Mouse (Mus musculus) midbrain, embryonic 13.5 days (tissue): ENCODE data around the gene Grid1. TPM values are rescaled to one million over a fixed set of nuclear protein-coding genes. Genes with fewer than 3 reads are reported as not detected.

Experiments
- ATAC-seq: fragments of 200-750 bp; cut with Nextera tagmentation; 2 replicates; pipeline ENCODE4 v1.8.0; 2017; ENCODE audit warnings: mild to moderate bottlenecking, moderate TSS enrichment, moderate library complexity
- H3K27ac ChIP-seq: fragments of 300-500 bp; sonication (generic); 2 replicates; pipeline ENCODE4 v1.5.1; 2015; ENCODE audit warnings: inconsistent platforms, mild to moderate bottlenecking, moderate library complexity
- H3K27me3 ChIP-seq: fragments of 300-500 bp; sonication (generic); 2 replicates; pipeline ENCODE4 v1.6.1; 2015; ENCODE audit warnings: mild to moderate bottlenecking, inconsistent platforms
- H3K36me3 ChIP-seq: fragments of 300-500 bp; sonication (generic); 2 replicates; pipeline ENCODE4 v1.6.1; 2015; ENCODE audit warnings: mild to moderate bottlenecking, inconsistent platforms
- H3K4me1 ChIP-seq: fragments of 300-500 bp; sonication (generic); replicated peaks from 2 replicates; pipeline ENCODE4 v1.6.1; 2015; ENCODE audit warnings: inconsistent platforms
- H3K4me2 ChIP-seq: fragments of 300-500 bp; sonication (generic); replicated peaks from 2 replicates; pipeline ENCODE4 v1.6.1; 2015; ENCODE audit warnings: moderate library complexity, mild to moderate bottlenecking, inconsistent platforms
- H3K4me3 ChIP-seq: fragments of 300-500 bp; sonication (generic); replicated peaks from 2 replicates; pipeline ENCODE4 v1.5.1; 2015; ENCODE audit warnings: mild to moderate bottlenecking, inconsistent platforms
- H3K9ac ChIP-seq: fragments of 300-500 bp; sonication (generic); replicated peaks from 2 replicates; pipeline ENCODE4 v1.6.1; 2015; ENCODE audit warnings: mild to moderate bottlenecking, inconsistent platforms
- H3K9me3 ChIP-seq: fragments of 300-500 bp; sonication (generic); 2 replicates; pipeline ENCODE4 v1.6.1; 2016; ENCODE audit warnings: mild to moderate bottlenecking, inconsistent platforms
- WGBS: fragments of 180-500 bp; shearing (Covaris S2); methylation state at CpG from one replicate; pipeline ENCODE4 v1.1.7; 2015; 5-methylcytosine and 5-hydroxymethylcytosine counted together
- polyA plus RNA-seq: library from polyadenylated mRNA; unstranded; fragments of >200 nt; fragmentation: Nextera tagmentation; extraction: Ambion mirVana; gene quantifications from 2 replicates; pipeline ENCODE4 v1.2.1, GENCODE M21; 2015

The Grid1 gene
- 2.5 and 2.7 TPM in 2 replicates for polyA plus RNA-seq

DNA sequence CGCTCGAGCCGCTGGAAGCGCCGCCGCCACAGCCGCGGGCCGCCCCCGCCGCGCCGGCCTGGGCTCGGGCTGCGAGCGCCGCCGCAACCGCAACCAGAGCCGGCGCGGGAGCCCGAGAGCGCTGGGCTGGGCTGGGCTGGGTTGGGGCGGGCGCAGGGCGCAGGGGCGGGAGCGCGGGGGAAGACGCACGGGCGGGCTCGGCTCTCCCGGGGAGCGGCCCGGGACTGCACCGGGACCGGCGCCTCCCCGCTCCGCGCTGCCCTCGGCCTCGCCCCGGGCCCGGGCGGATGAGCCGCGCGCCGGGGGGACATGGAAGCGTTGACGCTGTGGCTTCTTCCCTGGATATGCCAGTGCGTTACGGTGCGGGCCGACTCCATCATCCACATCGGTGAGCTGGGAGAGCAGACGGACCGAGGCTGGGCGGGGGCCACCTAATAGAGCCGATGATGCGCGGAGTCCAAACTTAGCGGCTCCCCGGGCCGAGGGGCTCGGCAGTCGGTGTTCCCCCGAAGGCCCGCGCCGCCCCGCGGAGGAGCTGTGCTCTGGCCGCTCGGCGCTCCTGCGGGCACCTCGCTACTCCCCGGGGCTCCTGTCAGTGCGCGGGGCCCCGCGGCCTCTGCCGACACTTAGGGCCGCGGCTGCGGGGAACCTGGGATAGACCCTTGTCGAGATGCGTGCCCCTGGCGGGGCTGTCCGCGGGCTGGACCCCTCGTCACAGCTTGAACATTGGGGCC lies at the start of gene Grid1:
Gene Grid1, plus strand, starts transcription at position 190 of the 734 bp plus-strand sequence.
- Histone ChIP-seq H3K4me1 (peaks cover 39% of the 10 kb centered on the region), H3K36me3 (no peaks in the 10 kb centered on the region), H3K27me3 (peaks cover 71% of the 10 kb centered on the region), H3K27ac (peak within 1 kb of the TSS; percentile 84), H3K9ac (peak within 1 kb of the TSS; percentile 80), H3K4me2 (peak within 1 kb of the TSS; percentile 91), H3K9me3 (no peaks in the 10 kb centered on the region), H3K4me3 (peak within 1 kb of the TSS; percentile 73)
- under 1% methylated on average over 67 of the region's 96 CpGs for WGBS
- peak; percentile 74 for ATAC-seq

- H3K4me2 ChIP-seq: no peak overlapping the region
- peaks cover 13% of the 10 kb centered on the region; the same call in 1 of the 2 replicates for H3K27me3 ChIP-seq
- 92% methylated on average over 6 of the region's 6 CpGs for WGBS
- no peak overlapping the region for H3K27ac ChIP-seq
- H3K9me3 ChIP-seq: no peaks in the 10 kb centered on the region
- ATAC-seq: no peak
- peaks cover 14% of the 10 kb centered on the region for H3K4me1 ChIP-seq
- no peak overlapping the region for H3K4me3 ChIP-seq
- no peak overlapping the region for H3K9ac ChIP-seq
- H3K36me3 ChIP-seq: no peaks in the 10 kb centered on the region
Observed at GRCm38 (mm10) chr14:34770467-34770866, 49.4 kb upstream of the Grid1 start.

DNA sequence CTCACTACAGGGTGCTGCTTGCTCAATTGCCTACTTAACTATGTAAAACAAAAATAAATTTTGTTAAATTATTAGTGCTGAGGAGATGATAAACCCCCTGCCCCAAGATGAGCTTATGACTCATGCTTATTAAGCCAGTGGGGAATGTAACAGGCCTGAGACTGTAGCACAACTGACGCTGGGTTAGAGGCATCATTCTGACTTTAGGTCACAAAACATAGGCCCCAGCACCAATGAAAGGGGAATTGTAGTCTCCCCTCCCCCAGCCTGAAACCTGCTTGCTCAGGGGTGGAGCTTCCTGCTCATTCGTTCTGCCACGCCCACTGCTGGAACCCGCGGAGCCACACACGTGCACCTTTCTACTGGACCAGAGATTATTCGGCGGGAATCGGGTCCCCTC lies 48.3 kb upstream of the Grid1 start:
- no peak for ATAC-seq
- Histone ChIP-seq H3K27ac (no peak overlapping the region), H3K9ac (no peak overlapping the region), H3K4me1 (peaks cover 14% of the 10 kb centered on the region), H3K36me3 (no peaks in the 10 kb centered on the region), H3K9me3 (no peaks in the 10 kb centered on the region), H3K27me3 (peaks cover 13% of the 10 kb centered on the region; the same call in 1 of the 2 replicates), H3K4me2 (no peak overlapping the region), H3K4me3 (no peak overlapping the region)
- 27% methylated on average over 9 of the region's 9 CpGs for WGBS

GRCm38 (mm10) chr14:34772132-34772531 lies 47.8 kb upstream of the Grid1 start:
- no peaks in the 10 kb centered on the region for H3K9me3 ChIP-seq
- 54% methylated on average over 7 of the region's 7 CpGs for WGBS
- ATAC-seq: no peak

GRCm38 (mm10) chr14:34773681-34774080 lies 46.2 kb upstream of the Grid1 start:
- H3K27ac ChIP-seq: no peak overlapping the region
- ATAC-seq: no peak
- no peak overlapping the region for H3K4me2 ChIP-seq
- no peaks in the 10 kb centered on the region for H3K9me3 ChIP-seq
- 86% methylated on average over 3 of the region's 3 CpGs for WGBS
- H3K4me3 ChIP-seq: no peak overlapping the region
- peaks cover 11% of the 10 kb centered on the region for H3K4me1 ChIP-seq
- peaks cover 19% of the 10 kb centered on the region for H3K27me3 ChIP-seq
- no peak overlapping the region for H3K9ac ChIP-seq
- no peaks in the 10 kb centered on the region for H3K36me3 ChIP-seq

More at GRCm38 (mm10) chr14:34772132-34772531, 47.8 kb upstream of the Grid1 start:
- no peaks in the 10 kb centered on the region for H3K36me3 ChIP-seq
- no peak overlapping the region for H3K4me3 ChIP-seq
- no peak overlapping the region for H3K9ac ChIP-seq
- no peak overlapping the region for H3K4me2 ChIP-seq
- no peak overlapping the region for H3K27ac ChIP-seq
- H3K27me3 ChIP-seq: peaks cover 13% of the 10 kb centered on the region; the same call in 1 of the 2 replicates
- H3K4me1 ChIP-seq: peaks cover 14% of the 10 kb centered on the region

- H3K27ac ChIP-seq: no peak overlapping the region
- WGBS: 82% methylated on average over 6 of the region's 6 CpGs
- no peak overlapping the region for H3K4me2 ChIP-seq
- no peaks in the 10 kb centered on the region for H3K36me3 ChIP-seq
- no peak overlapping the region for H3K9ac ChIP-seq
- H3K27me3 ChIP-seq: peaks cover 19% of the 10 kb centered on the region
- H3K4me3 ChIP-seq: no peak overlapping the region
- peaks cover 6% of the 10 kb centered on the region for H3K4me1 ChIP-seq
- no peak for ATAC-seq
- no peaks in the 10 kb centered on the region for H3K9me3 ChIP-seq
Observed at GRCm38 (mm10) chr14:34774231-34774630, 45.7 kb upstream of the Grid1 start.

- H3K4me3 ChIP-seq: no peak overlapping the region
- ATAC-seq: no peak
- H3K4me2 ChIP-seq: no peak overlapping the region
- H3K4me1 ChIP-seq: no peaks in the 10 kb centered on the region
- peaks cover 6% of the 10 kb centered on the region for H3K27me3 ChIP-seq
- no peaks in the 10 kb centered on the region for H3K36me3 ChIP-seq
- H3K9me3 ChIP-seq: no peaks in the 10 kb centered on the region
- H3K9ac ChIP-seq: no peak overlapping the region
- whole genome bisulfite sequencing: 86% methylated on average over 12 of the region's 12 CpGs
- no peak overlapping the region for H3K27ac ChIP-seq
Observed at GRCm38 (mm10) chr14:34776719-34777385, 43.1 kb upstream of the Grid1 start.

DNA sequence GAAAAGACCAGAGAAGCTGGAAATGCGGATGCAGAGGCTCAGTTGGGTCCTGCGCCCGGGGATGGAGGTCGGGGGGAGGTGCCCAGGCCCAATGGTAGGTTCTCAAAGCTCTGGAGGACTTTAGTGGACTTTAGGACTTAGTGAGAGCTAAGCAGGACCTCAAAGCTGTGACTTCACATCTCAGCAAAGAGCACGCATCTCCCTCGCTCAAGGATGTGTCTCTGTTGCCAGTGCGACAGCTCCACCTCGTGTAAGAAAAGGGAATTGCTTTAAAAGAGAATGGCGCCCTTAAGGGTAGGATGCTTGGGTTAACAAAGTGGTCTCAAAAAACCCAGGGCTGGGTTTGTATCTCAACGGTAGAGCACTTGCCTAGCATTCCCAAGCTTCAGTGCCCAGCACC lies 42.1 kb upstream of the Grid1 start:
- Histone ChIP-seq H3K27me3 (peaks cover 6% of the 10 kb centered on the region), H3K9me3 (no peaks in the 10 kb centered on the region), H3K9ac (no peak overlapping the region), H3K36me3 (no peaks in the 10 kb centered on the region), H3K27ac (no peak overlapping the region), H3K4me3 (no peak overlapping the region), H3K4me2 (no peak overlapping the region), H3K4me1 (no peaks in the 10 kb centered on the region)
- peak; percentile 68 for ATAC-seq
- 15% methylated on average over 10 of the region's 10 CpGs for WGBS

DNA sequence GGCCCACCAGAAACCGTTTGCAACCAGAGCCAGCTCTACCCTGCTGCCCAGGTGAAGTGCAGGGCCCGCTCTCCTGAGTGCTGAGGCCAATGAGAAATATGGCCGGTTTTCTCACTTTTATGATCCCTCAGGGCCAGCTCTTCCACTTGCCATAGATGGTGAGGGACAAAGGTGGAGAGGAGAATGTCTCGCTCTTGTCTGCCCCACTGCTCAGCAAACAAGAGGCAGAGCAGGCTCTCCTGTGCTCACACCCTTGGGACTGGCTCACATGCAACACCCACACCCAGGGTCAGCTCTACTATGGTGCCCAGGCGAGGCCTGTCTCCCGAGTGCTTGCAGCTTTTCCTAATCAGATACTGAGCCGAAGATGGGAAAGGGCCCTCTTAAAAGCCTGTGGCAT lies 41.1 kb upstream of the Grid1 start:
- Histone ChIP-seq H3K9me3 (no peaks in the 10 kb centered on the region), H3K27me3 (peaks cover 6% of the 10 kb centered on the region), H3K4me3 (no peak overlapping the region), H3K36me3 (no peaks in the 10 kb centered on the region), H3K27ac (no peak overlapping the region), H3K4me1 (no peaks in the 10 kb centered on the region), H3K4me2 (no peak overlapping the region), H3K9ac (no peak overlapping the region)
- 84% methylated on average over 7 of the region's 7 CpGs for WGBS
- ATAC-seq: no peak

- WGBS: 81% methylated on average over 1 of the region's 1 CpGs
- Histone ChIP-seq H3K27ac (no peak overlapping the region), H3K4me3 (no peak overlapping the region), H3K9me3 (peaks cover 2% of the 10 kb centered on the region; the same call in 1 of the 2 replicates), H3K4me1 (no peaks in the 10 kb centered on the region), H3K36me3 (no peaks in the 10 kb centered on the region), H3K27me3 (no peaks in the 10 kb centered on the region), H3K9ac (no peak overlapping the region), H3K4me2 (no peak overlapping the region)
- no peak for ATAC-seq
Observed at GRCm38 (mm10) chr14:34793406-34794037, 26.4 kb upstream of the Grid1 start.

DNA sequence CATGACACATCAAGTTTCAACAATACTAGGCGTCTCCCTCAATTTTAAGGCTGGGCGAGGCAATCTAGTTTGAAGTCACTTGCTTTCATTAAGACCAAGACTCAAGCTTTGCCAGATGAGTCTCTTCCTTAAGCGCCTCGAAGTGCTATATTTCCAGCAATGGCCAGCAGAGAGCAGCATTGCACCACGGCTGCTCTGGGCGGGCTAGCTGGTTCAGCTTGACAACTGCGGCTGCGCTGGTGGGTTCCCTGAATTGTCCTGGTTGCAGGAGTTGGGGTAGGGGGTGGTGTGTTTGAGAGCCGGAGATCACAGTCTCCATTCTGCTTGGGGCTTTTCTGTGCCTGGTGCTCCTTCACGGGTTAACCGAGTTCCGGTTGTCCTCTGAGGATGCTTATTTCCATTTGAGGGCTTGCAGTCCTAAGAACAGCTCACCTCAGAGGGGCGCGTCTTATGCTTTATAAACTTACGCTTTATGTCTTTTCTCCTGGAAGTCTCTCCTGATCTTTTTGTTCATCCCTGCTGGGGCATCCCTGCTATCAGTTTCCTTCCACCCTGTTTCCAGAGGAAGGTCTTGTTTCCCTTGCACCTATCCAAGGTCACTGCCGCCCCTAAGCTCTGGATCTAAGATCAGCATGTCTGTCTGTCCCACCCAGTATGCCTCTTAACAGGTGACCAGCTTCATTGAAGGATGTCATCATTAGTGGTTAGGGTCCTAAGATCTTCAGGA lies 9.0 kb upstream of the Grid1 start:
- 18% methylated on average over 16 of the region's 16 CpGs for WGBS
- Histone ChIP-seq H3K9ac (no peak overlapping the region), H3K27ac (no peak overlapping the region), H3K27me3 (peaks cover 30% of the 10 kb centered on the region), H3K4me1 (no peaks in the 10 kb centered on the region; the same call in 1 of the 2 replicates), H3K4me3 (peak overlapping the region; percentile 23; the same call in 1 of the 2 replicates), H3K4me2 (peak overlapping the region; percentile 50), H3K9me3 (no peaks in the 10 kb centered on the region), H3K36me3 (no peaks in the 10 kb centered on the region)
- ATAC-seq: peak; percentile 90
